ENCODE assay signal across 8 mouse cellular contexts in genomic region chr5:114658255-114658654, GRCm38 (mm10). TPM values are rescaled to one million over a fixed set of nuclear protein-coding genes. Genes with fewer than 3 reads are reported as not detected.
DNase-seq lines count a peak whose midpoint lies in the region; ATAC-seq and TF ChIP-seq lines count a peak whose summit lies in the region.

Gene Trpv4 (minus strand): TSS chr5:114658421.

- TF ChIP-seq CTCF in E14TG2a.4 (conservative IDR thresholded peaks at IDR 0.05; ENCODE audit: low read length), result no peak
- no peak for TF ChIP-seq CTCF in olfactory bulb, adult 2 months (IDR thresholded peaks at IDR 0.05; ENCODE audit: insufficient read depth, low read depth, low read length)
- no peak for TF ChIP-seq CTCF in cerebellum, adult 2 months (IDR thresholded peaks at IDR 0.05; ENCODE audit: borderline replicate concordance, insufficient read depth, low read depth, low read length)

- peak within 1 kb of the TSS; percentile 78 for H3K4me3 ChIP-seq in E14TG2a.4 (replicated peaks; ENCODE audit: low read length)
- H3K4me3 ChIP-seq in heart, embryonic 11.5 days (ENCODE audit: low read depth, low read length), result peak within 1 kb of the TSS; percentile 52
- peak within 1 kb of the TSS; percentile 35 for H3K4me3 ChIP-seq in olfactory bulb, adult 2 months (ENCODE audit: insufficient read depth, low read depth, low read length)
- H3K4me3 ChIP-seq in cerebellum, adult 2 months (replicated peaks; ENCODE audit: insufficient read depth, low read depth, low read length), result no peak within 1 kb of the TSS

- peaks cover 4% of the 10 kb centered on the region; the same call in 1 of the 2 replicates for H3K36me3 ChIP-seq in E14TG2a.4 (ENCODE audit: insufficient read depth, low read length)
- no peaks in the 10 kb centered on the region for H3K36me3 ChIP-seq in heart, embryonic 11.5 days (ENCODE audit: control insufficient read depth, insufficient read depth, low read length)

- peak; percentile 30 for DNase-seq in embryo, embryonic 11 days
- no peak for DNase-seq in embryo, embryonic 10 days (ENCODE audit: low spot score)
- DNase-seq in kidney, postnatal 25 days, result peak; percentile 61 to 83
- no peak for DNase-seq in layer of hippocampus, adult 18-20 months (ENCODE audit: low spot score in 2 of 2)
- DNase-seq in cerebellum, adult 2 months, result no peak

- H3K4me2 ChIP-seq in heart, embryonic 11.5 days, result peak within 1 kb of the TSS; percentile 93

- H3K9ac ChIP-seq in heart, embryonic 11.5 days (ENCODE audit: low read depth, low read length), result peak within 1 kb of the TSS; percentile 64

- peaks cover 27% of the 10 kb centered on the region for H3K4me1 ChIP-seq in E14TG2a.4 (replicated peaks; ENCODE audit: low read depth, low read length)
- peaks cover 10% of the 10 kb centered on the region; the same call in 1 of the 2 replicates for H3K4me1 ChIP-seq in heart, embryonic 11.5 days (ENCODE audit: control insufficient read depth, insufficient read depth, low read length)
- H3K4me1 ChIP-seq in olfactory bulb, adult 2 months (ENCODE audit: control insufficient read depth, insufficient read depth, low read length), result peaks cover 13% of the 10 kb centered on the region
- no peaks in the 10 kb centered on the region for H3K4me1 ChIP-seq in cerebellum, adult 2 months (ENCODE audit: control insufficient read depth, insufficient read depth, low read length)

- ATAC-seq in heart, embryonic 11.5 days (replicated peaks; ENCODE audit: insufficient number of reproducible peaks, low FRiP score, low TSS enrichment), result no peak

- peaks cover 59% of the 10 kb centered on the region for H3K27me3 ChIP-seq in E14TG2a.4 (ENCODE audit: insufficient read depth, low read length)
- H3K27me3 ChIP-seq in heart, embryonic 11.5 days (ENCODE audit: control insufficient read depth, insufficient read depth, low read length), result peaks cover 58% of the 10 kb centered on the region
- H3K27me3 ChIP-seq in cerebellum, adult 2 months (ENCODE audit: control insufficient read depth, insufficient read depth, low read length), result peaks cover 4% of the 10 kb centered on the region; the same call in 1 of the 2 replicates

- WGBS in heart, embryonic 11.5 days (ENCODE audit: insufficient replicate concordance), result under 1% methylated on average over 31 of the region's 47 CpGs
- WGBS in olfactory bulb, adult 2 months, result 2% methylated on average over 47 of the region's 47 CpGs
- 4% methylated on average over 46 of the region's 47 CpGs for WGBS in cerebellum, adult 2 months

- peaks cover 4% of the 10 kb centered on the region; the same call in 1 of the 2 replicates for H3K9me3 ChIP-seq in E14TG2a.4 (ENCODE audit: low read length)
- H3K9me3 ChIP-seq in heart, embryonic 11.5 days (replicated peaks; ENCODE audit: control insufficient read depth, low read length), result no peaks in the 10 kb centered on the region

- no peak for TF ChIP-seq POLR2A in olfactory bulb, adult 2 months (IDR thresholded peaks at IDR 0.05; ENCODE audit: insufficient read depth, low read depth, low read length)
- no peak for TF ChIP-seq POLR2A in cerebellum, adult 2 months (IDR thresholded peaks at IDR 0.05; ENCODE audit: borderline replicate concordance, insufficient read depth, low read length)

- H3K27ac ChIP-seq in heart, embryonic 11.5 days (ENCODE audit: low read depth, low read length), result no peak within 1 kb of the TSS
- no peak within 1 kb of the TSS for H3K27ac ChIP-seq in olfactory bulb, adult 2 months (ENCODE audit: insufficient read depth, low read depth, low read length)
- no peak within 1 kb of the TSS for H3K27ac ChIP-seq in cerebellum, adult 2 months (ENCODE audit: insufficient read depth, low read length)

RNA-seq across cellular contexts. Expression of gene Trpv4, which starts in this region (rescaled TPM):
- polyA plus RNA-seq in heart, embryonic 11.5 days (2014; fragmentation: Nextera tagmentation; extraction: Ambion mirVana), result 0.87 and 0.97 TPM in 2 replicates
- polyA plus RNA-seq in olfactory bulb, adult 2 months (2012; ENCODE audit: insufficient read depth, insufficient read length, low replicate concordance, missing spikeins), result not detected in 2 replicates
- 1 to 10 TPM; 1.3 to 2.6 TPM for total RNA-seq in layer of hippocampus, adult 18-20 months (2021)
- polyA plus RNA-seq in cerebellum, adult 2 months (2012; rRNA removed), result 3.0 and 5.5 TPM in 2 replicates

Comparison
In these comparisons a context has a peak if more than half of its experiments do, and no peak if none do; other contexts are left out.
1. DNase-seq: peak in embryo, embryonic 11 days (single experiment) and kidney, postnatal 25 days (2 of 2); none in embryo, embryonic 10 days (single experiment), layer of hippocampus, adult 18-20 months (0 of 2) and cerebellum, adult 2 months (0 of 2).